Mouse (Mus musculus): ENCODE measurements around the gene Aes. TPM values are rescaled to one million over a fixed set of nuclear protein-coding genes. Genes with fewer than 3 reads are reported as not detected.

Gene Aes
- polyA plus RNA-seq, 1 experiment, result 639 TPM

DNA sequence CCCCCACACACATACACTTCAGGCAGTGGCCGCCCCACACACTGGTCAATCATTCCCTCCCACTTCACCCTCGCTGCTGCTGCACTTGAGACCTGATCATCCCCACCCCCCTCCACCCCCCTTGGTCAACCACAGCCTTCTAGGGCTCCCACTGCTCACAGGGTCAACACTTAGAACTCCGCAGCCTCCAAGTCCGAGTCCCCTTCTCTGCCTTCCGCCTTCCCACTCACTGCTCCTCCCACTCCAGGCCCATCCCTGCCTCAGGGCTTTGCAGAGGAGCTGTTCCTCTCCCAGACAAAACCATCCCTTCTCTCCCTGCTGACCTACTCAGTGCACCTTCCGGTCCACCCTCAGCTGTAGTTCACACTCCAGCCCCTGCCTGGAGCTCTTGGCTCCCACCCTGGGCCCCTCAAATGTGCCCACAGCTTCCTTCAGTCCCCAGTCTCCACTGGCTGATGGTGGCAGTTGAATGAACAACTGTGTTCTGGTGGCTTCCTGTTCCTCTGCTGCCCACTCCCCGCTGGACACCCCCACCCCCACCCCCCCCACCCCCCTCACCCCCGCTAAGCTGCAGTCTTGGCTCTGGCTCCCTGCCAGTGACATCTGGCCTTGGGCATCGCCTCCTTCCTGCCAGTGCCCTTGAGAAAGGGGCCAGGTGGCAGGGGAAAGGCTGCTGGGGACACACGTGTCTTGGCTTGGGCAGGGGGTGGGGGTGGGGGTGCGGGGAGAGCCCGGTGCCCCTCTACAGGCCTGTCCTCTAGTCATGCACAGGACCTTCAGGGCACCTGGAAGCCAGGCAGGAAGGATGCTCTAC, 38.1 kb downstream of the Aes start:
- H3K4me2 ChIP-seq (ENCODE audit: low read depth), result peak overlapping the region; percentile 80
- H3K79me2 ChIP-seq (ENCODE audit: control insufficient read depth, insufficient read depth), result no peaks in the 10 kb centered on the region
- H3ac ChIP-seq (ENCODE audit: control insufficient read depth, insufficient read length), result no peak overlapping the region
- no peaks in the 10 kb centered on the region for H3K36me3 ChIP-seq (ENCODE audit: control insufficient read depth, insufficient read depth)
- H3K4me3 ChIP-seq, result peak overlapping the region; percentile 14
- H3K27me3 ChIP-seq (ENCODE audit: control insufficient read depth, insufficient read depth, insufficient read length), result no peaks in the 10 kb centered on the region
- TF ChIP-seq POLR2AphosphoS2 (IDR thresholded peaks at IDR 0.05; ENCODE audit: insufficient read length, low read depth) (no peak), POLR2A (IDR thresholded peaks at IDR 0.05; ENCODE audit: insufficient read length, low read depth) (peak; percentile 36), E2F4 (IDR thresholded peaks at IDR 0.05; ENCODE audit: insufficient read depth) (no peak), SRF (IDR thresholded peaks at IDR 0.05; ENCODE audit: control insufficient read depth, insufficient read length, low read depth) (no peak), REST (IDR thresholded peaks at IDR 0.05; ENCODE audit: insufficient read depth, insufficient read length) (no peak), USF1 (IDR thresholded peaks at IDR 0.05; ENCODE audit: low read depth) (no peak), TCF3 (IDR thresholded peaks at IDR 0.05; ENCODE audit: insufficient read length, low read depth) (no peak)

- TF ChIP-seq REST (IDR thresholded peaks at IDR 0.05; ENCODE audit: insufficient read depth, insufficient read length) (no peak), SRF (IDR thresholded peaks at IDR 0.05; ENCODE audit: control insufficient read depth, insufficient read length, low read depth) (no peak), TCF12 (IDR thresholded peaks at IDR 0.05; ENCODE audit: insufficient read depth, poor library complexity, severe bottlenecking) (no peak)
- Histone ChIP-seq H3K4me2 (ENCODE audit: low read depth) (no peak overlapping the region), H3ac (ENCODE audit: control insufficient read depth, insufficient read length) (no peak overlapping the region), H3K4me3 (no peak overlapping the region), H3K36me3 (ENCODE audit: control insufficient read depth, insufficient read depth) (no peaks in the 10 kb centered on the region), H3K79me2 (ENCODE audit: control insufficient read depth, insufficient read depth) (no peaks in the 10 kb centered on the region), H3K27me3 (ENCODE audit: control insufficient read depth, insufficient read depth, insufficient read length) (no peaks in the 10 kb centered on the region)
These were observed 39.1 kb downstream of the Aes start for GRCm38 (mm10) chr10:81598342-81598741.

GRCm38 (mm10) chr10:81598871-81599270, 39.6 kb downstream of the Aes start:
- Histone ChIP-seq H3K4me2 (ENCODE audit: low read depth) (no peak overlapping the region), H3K27me3 (ENCODE audit: control insufficient read depth, insufficient read depth, insufficient read length) (no peaks in the 10 kb centered on the region), H3K79me2 (ENCODE audit: control insufficient read depth, insufficient read depth) (no peaks in the 10 kb centered on the region), H3K4me3 (no peak overlapping the region), H3K36me3 (ENCODE audit: control insufficient read depth, insufficient read depth) (no peaks in the 10 kb centered on the region), H3ac (ENCODE audit: control insufficient read depth, insufficient read length) (no peak overlapping the region)
- no peak for TF ChIP-seq POLR2A (IDR thresholded peaks at IDR 0.05; ENCODE audit: insufficient read length, low read depth)

GRCm38 (mm10) chr10:81599630-81600029, 40.3 kb downstream of the Aes start:
- no peaks in the 10 kb centered on the region for H3K79me2 ChIP-seq (ENCODE audit: control insufficient read depth, insufficient read depth)
- H3K4me2 ChIP-seq (ENCODE audit: low read depth), result no peak overlapping the region
- no peaks in the 10 kb centered on the region for H3K36me3 ChIP-seq (ENCODE audit: control insufficient read depth, insufficient read depth)
- no peak overlapping the region for H3ac ChIP-seq (ENCODE audit: control insufficient read depth, insufficient read length)
- H3K27me3 ChIP-seq (ENCODE audit: control insufficient read depth, insufficient read depth, insufficient read length), result no peaks in the 10 kb centered on the region
- H3K4me3 ChIP-seq, result no peak overlapping the region
- TF ChIP-seq TCF3 (IDR thresholded peaks at IDR 0.05; ENCODE audit: insufficient read length, low read depth) (no peak), MYOD1 (IDR thresholded peaks at IDR 0.05; ENCODE audit: control insufficient read depth in 1 of 3, insufficient read length in 2 of 3, low read depth in 2 of 3) (no peak), POLR2A (IDR thresholded peaks at IDR 0.05; ENCODE audit: insufficient read length, low read depth) (no peak), POLR2AphosphoS2 (IDR thresholded peaks at IDR 0.05; ENCODE audit: insufficient read length, low read depth) (no peak), MYOG (IDR thresholded peaks at IDR 0.05; ENCODE audit: control insufficient read depth in 1 of 3, insufficient read depth in 1 of 3, insufficient read length in 2 of 3, low read depth in 2 of 3) (no peak), TCF12 (IDR thresholded peaks at IDR 0.05; ENCODE audit: insufficient read depth, poor library complexity, severe bottlenecking) (no peak), REST (IDR thresholded peaks at IDR 0.05; ENCODE audit: insufficient read depth, insufficient read length) (no peak), USF1 (IDR thresholded peaks at IDR 0.05; ENCODE audit: low read depth) (no peak), E2F4 (IDR thresholded peaks at IDR 0.05; ENCODE audit: insufficient read depth) (no peak), SRF (IDR thresholded peaks at IDR 0.05; ENCODE audit: control insufficient read depth, insufficient read length, low read depth) (no peak)

DNA sequence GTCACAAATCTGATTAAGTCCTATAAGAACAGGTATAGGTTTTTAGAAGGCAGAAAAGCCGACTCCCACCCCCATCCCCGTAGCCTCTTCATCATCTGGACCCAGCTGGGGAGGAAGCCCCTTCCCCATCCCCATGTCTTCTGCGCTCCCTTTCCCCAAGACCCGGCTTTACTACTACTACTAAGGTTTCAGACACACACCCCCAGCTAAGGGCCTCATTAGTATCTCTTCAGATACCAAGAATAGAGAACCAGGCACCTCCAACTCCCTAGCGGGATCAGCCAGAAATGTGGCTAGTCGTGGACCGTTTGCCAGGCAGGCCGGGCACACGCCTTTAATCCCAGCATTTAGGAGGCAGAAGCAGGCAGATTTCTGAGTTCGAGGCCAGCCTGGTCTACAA, 40.8 kb downstream of the Aes start:
- H3ac ChIP-seq (ENCODE audit: control insufficient read depth, insufficient read length), result no peak overlapping the region
- H3K36me3 ChIP-seq (ENCODE audit: control insufficient read depth, insufficient read depth), result no peaks in the 10 kb centered on the region
- no peak overlapping the region for H3K4me2 ChIP-seq (ENCODE audit: low read depth)
- no peaks in the 10 kb centered on the region for H3K27me3 ChIP-seq (ENCODE audit: control insufficient read depth, insufficient read depth, insufficient read length)
- no peak overlapping the region for H3K4me3 ChIP-seq
- TF ChIP-seq MYOG (IDR thresholded peaks at IDR 0.05; ENCODE audit: control insufficient read depth in 1 of 3, insufficient read depth in 1 of 3, insufficient read length in 2 of 3, low read depth in 2 of 3), result no peak
- no peaks in the 10 kb centered on the region for H3K79me2 ChIP-seq (ENCODE audit: control insufficient read depth, insufficient read depth)

DNA sequence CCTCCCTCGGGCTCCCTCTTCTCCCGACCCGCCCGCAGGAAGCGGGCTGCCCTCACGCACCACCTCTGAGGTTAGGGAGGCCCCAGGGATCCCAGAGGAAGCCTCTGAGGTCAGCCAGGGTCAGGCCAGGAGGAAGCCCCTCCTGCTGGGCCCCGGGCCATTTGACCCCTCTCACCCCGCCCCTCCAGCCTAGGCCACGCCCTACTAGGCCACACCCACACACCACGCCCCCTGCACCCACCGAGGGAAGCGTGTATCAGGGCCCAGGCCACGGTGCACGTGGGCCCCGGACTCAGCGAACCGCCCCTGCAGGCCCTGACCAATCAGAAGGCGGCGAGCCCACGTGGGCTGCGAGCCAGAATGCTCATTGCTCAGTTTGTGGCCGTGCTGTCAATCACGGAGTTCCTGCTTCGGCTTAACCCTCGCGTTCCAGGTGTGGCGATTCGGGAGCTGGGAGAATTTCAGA, 41.5 kb downstream of the Aes start, which contains the start of gene Tle6:
Tle6 (minus strand) TSS at position 336 of the 466 bp plus-strand sequence.
- TF ChIP-seq USF1 (IDR thresholded peaks at IDR 0.05; ENCODE audit: low read depth) (peak; percentile 52), TCF3 (IDR thresholded peaks at IDR 0.05; ENCODE audit: insufficient read length, low read depth) (peak; percentile 78), TCF12 (IDR thresholded peaks at IDR 0.05; ENCODE audit: insufficient read depth, poor library complexity, severe bottlenecking) (no peak), POLR2A (IDR thresholded peaks at IDR 0.05; ENCODE audit: insufficient read length, low read depth) (peak; percentile 14), SRF (IDR thresholded peaks at IDR 0.05; ENCODE audit: control insufficient read depth, insufficient read length, low read depth) (no peak), MAX (IDR thresholded peaks at IDR 0.05; ENCODE audit: low read depth) (no peak)
- H3K36me3 ChIP-seq (ENCODE audit: control insufficient read depth, insufficient read depth), result no peaks in the 10 kb centered on the region
- no peak within 1 kb of the TSS for H3K4me3 ChIP-seq
- H3K4me2 ChIP-seq (ENCODE audit: low read depth), result peak within 1 kb of the TSS; percentile 43
- no peak within 1 kb of the TSS for H3ac ChIP-seq (ENCODE audit: control insufficient read depth, insufficient read length)
- H3K27me3 ChIP-seq (ENCODE audit: control insufficient read depth, insufficient read depth, insufficient read length), result no peaks in the 10 kb centered on the region
- no peaks in the 10 kb centered on the region for H3K79me2 ChIP-seq (ENCODE audit: control insufficient read depth, insufficient read depth)
